Mouse (Mus musculus) heart, adult 2 months (tissue): ENCODE data around the gene 4931428L18Rik.

Experiments
- CTCF ChIP-seq: fragments of 200-600 bp; IDR thresholded peaks from 2 replicates; pipeline ENCODE4 v1.8.1; 2022; ENCODE audit warnings: antibody characterized with exemption, mild to moderate bottlenecking, moderate library complexity
- EP300 ChIP-seq: fragments of 200-500 bp; IDR thresholded peaks from 2 replicates; pipeline ENCODE4 v1.6.1; 2011; ENCODE audit warnings: low read depth, low read length, control low read depth; ENCODE audit not compliant: insufficient read depth
- POLR2A ChIP-seq: fragments of 200-500 bp; IDR thresholded peaks from 2 replicates; pipeline ENCODE4 v1.6.1; 2011; ENCODE audit warnings: mild to moderate bottlenecking, low read depth, low read length, control low read depth; ENCODE audit not compliant: insufficient read depth

DNA sequence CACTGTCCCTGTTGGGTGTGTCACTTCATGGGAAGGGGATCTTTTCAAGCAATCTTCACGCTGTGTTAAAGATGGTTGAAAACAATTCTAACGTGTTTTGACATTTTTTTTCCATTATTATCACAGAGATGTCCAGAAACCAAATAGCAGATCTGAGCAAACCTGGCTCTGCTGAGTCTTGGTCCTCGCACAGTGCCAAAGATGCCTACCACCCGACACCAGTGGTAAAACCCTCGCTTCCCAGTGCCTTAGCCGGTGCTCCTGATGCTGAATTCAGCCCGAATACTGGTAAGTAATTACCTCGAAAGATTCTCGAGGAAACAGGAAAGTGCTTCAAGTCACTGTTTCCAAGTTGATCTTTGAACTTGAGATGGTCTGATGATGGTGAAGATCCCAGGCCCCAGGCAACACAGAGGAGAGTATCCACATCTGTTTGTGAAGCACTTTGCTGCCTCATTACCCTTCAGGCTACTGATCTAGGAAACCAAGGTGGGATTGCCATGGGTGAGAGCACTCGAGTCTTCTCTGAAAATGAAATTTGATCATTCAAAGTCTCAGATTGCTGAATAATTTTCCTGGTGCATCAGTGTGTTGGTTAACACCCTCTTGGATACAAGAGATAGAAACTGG, 32.1 kb downstream of the 4931428L18Rik start:
- no peak for TF ChIP-seq POLR2A
- TF ChIP-seq EP300, result no peak
- no peak for TF ChIP-seq CTCF
